10 mouse cellular contexts compared by ENCODE assay signal in the genomic region with DNA sequence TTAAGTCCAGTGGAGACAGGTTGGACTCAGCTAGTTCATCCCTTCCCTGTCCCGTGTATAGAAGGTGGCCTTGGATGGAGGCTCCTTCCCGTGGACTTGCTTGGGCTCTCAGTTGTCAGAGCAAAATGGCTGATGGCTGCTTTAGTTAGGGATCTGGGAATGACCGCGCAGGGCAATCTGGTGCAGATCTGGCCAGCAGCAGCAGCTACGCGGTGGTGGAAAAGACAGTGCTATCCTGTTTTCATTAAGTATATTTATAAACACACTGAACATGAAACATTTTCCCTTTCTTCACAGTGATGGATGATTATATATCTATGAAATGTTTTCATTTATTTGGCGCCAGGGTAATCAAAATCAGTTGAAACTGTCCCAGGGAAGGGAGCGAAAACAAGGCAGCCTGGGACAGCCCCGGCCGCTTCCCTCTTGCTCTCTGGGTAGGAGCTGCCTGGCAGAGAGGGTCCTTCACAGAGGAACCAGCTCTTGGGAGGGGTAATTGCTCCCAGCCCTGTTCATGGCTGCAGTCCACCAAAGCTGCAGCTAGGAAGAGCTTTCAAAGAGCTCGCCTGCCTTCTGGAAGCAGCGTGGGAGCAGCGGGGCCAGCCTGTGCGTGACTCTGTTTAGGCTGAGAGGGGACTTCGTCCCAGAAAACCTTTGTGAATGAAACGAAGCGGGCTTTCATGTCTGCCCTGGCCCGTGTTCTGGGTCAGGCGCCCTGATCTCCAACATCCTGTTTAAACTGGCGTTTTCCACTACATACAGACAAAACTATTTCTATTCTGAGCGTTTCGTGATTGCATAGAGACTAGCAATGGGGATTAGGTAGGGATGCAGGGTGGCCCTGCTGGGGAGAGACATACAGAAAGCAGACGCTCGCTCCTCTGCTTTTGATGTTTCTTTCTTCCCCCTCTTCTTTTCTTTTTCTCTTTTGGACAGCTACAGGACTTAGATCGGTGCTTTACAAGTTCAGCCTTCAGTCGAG. TPM values are rescaled to one million over a fixed set of nuclear protein-coding genes. Genes with fewer than 3 reads are reported as not detected.
DNase-seq lines count a peak whose midpoint lies in the region; ATAC-seq lines count a peak whose summit lies in the region.
"Had no signal": no experiment of that assay in that cellular context is flagged by ENCODE, and none has a peak within 500 bp of the region (broad histone marks: within the 10 kb centered on the region; RNA-seq: fewer than 3 reads in every experiment).

No protein-coding gene starts in this region.

- peak overlapping the region; percentile 14; the same call in 1 of the 2 replicates for H3K4me3 ChIP-seq in embryonic facial prominence, embryonic 13.5 days
- H3K4me3 ChIP-seq in forebrain, embryonic 14.5 days (ENCODE audit: low read depth, low read length), result no peak overlapping the region
- H3K4me3 ChIP-seq in midbrain, embryonic 13.5 days (replicated peaks), result no peak overlapping the region
- H3K4me3 ChIP-seq: erythroblast, embryonic 14.5 days; neural tube, embryonic 12.5 days had no signal

- peak overlapping the region; percentile 49 for H3K4me2 ChIP-seq in embryonic facial prominence, embryonic 13.5 days
- H3K4me2 ChIP-seq in forebrain, embryonic 14.5 days (ENCODE audit: low read length), result no peak overlapping the region
- H3K4me2 ChIP-seq in midbrain, embryonic 13.5 days (replicated peaks), result peak overlapping the region; percentile 35
- H3K4me2 ChIP-seq: neural tube, embryonic 12.5 days had no signal

- H3K9me3 ChIP-seq in embryonic facial prominence, embryonic 13.5 days, result no peaks in the 10 kb centered on the region
- H3K9me3 ChIP-seq in forebrain, embryonic 14.5 days (replicated peaks; ENCODE audit: control insufficient read depth, low read length), result no peaks in the 10 kb centered on the region
- no peaks in the 10 kb centered on the region for H3K9me3 ChIP-seq in midbrain, embryonic 13.5 days
- H3K9me3 ChIP-seq: neural tube, embryonic 12.5 days had no signal

- ATAC-seq in embryonic facial prominence, embryonic 13.5 days (ENCODE audit: insufficient number of reproducible peaks, insufficient read depth, low FRiP score, low TSS enrichment, low read depth), result peak; percentile 56
- ATAC-seq in forebrain, embryonic 14.5 days, result peak; percentile 50
- peak; percentile 60; the same call in 1 of the 2 replicates for ATAC-seq in midbrain, embryonic 13.5 days

- peak; percentile 29 to 41 for DNase-seq in kidney, postnatal 4 days
- no peak for DNase-seq in kidney, adult 18-20 months
- DNase-seq in forebrain, embryonic 14.5 days (ENCODE audit: low spot score), result peak; percentile 52
- no peak for DNase-seq in adrenal gland, adult (ENCODE audit: inconsistent age in 2 of 2, low spot score in 1 of 2)
- DNase-seq in layer of hippocampus, adult 11-12 months (ENCODE audit: low spot score), result no peak
- DNase-seq in testis, postnatal 10 days (ENCODE audit: low spot score), result no peak

- H3K27me3 ChIP-seq in embryonic facial prominence, embryonic 13.5 days, result no peaks in the 10 kb centered on the region
- H3K27me3 ChIP-seq in forebrain, embryonic 14.5 days (replicated peaks; ENCODE audit: control insufficient read depth, insufficient read depth, low read length), result no peaks in the 10 kb centered on the region
- H3K27me3 ChIP-seq in midbrain, embryonic 13.5 days, result no peaks in the 10 kb centered on the region
- H3K27me3 ChIP-seq: neural tube, embryonic 12.5 days had no signal

- no peaks in the 10 kb centered on the region for H3K36me3 ChIP-seq in embryonic facial prominence, embryonic 13.5 days
- H3K36me3 ChIP-seq in forebrain, embryonic 14.5 days (ENCODE audit: control insufficient read depth, insufficient read depth, low read length), result no peaks in the 10 kb centered on the region
- H3K36me3 ChIP-seq in midbrain, embryonic 13.5 days, result no peaks in the 10 kb centered on the region
- H3K36me3 ChIP-seq: neural tube, embryonic 12.5 days had no signal

- peaks cover 26% of the 10 kb centered on the region for H3K4me1 ChIP-seq in embryonic facial prominence, embryonic 13.5 days
- no peaks in the 10 kb centered on the region for H3K4me1 ChIP-seq in forebrain, embryonic 14.5 days (ENCODE audit: control insufficient read depth, insufficient read depth, low read length)
- peaks cover 7% of the 10 kb centered on the region; the same call in 1 of the 2 replicates for H3K4me1 ChIP-seq in midbrain, embryonic 13.5 days (replicated peaks)
- H3K4me1 ChIP-seq: neural tube, embryonic 12.5 days had no signal

- H3K9ac ChIP-seq in embryonic facial prominence, embryonic 13.5 days, result peak overlapping the region; percentile 44; the same call in 1 of the 2 replicates
- no peak overlapping the region for H3K9ac ChIP-seq in forebrain, embryonic 14.5 days (ENCODE audit: low read length)
- no peak overlapping the region for H3K9ac ChIP-seq in midbrain, embryonic 13.5 days (replicated peaks)
- H3K9ac ChIP-seq: neural tube, embryonic 12.5 days had no signal

- WGBS in embryonic facial prominence, embryonic 13.5 days, result 30% methylated on average over 26 of the region's 26 CpGs
- WGBS in forebrain, embryonic 14.5 days, result 51% methylated on average over 26 of the region's 26 CpGs
- 42% methylated on average over 26 of the region's 26 CpGs for WGBS in midbrain, embryonic 13.5 days

- peak overlapping the region; percentile 91 for H3K27ac ChIP-seq in embryonic facial prominence, embryonic 13.5 days
- H3K27ac ChIP-seq in forebrain, embryonic 14.5 days (ENCODE audit: low read depth, low read length), result no peak overlapping the region
- no peak overlapping the region for H3K27ac ChIP-seq in midbrain, embryonic 13.5 days
- H3K27ac ChIP-seq: neural tube, embryonic 12.5 days had no signal

RNA-seq across cellular contexts. Expression of gene Runx1, which starts 19.6 kb away (rescaled TPM):
- polyA plus RNA-seq in embryonic facial prominence, embryonic 13.5 days (2015; fragmentation: Nextera tagmentation; extraction: Ambion mirVana), result 19.3 and 25.8 TPM in 2 replicates
- polyA plus RNA-seq in forebrain, embryonic 14.5 days (2014; fragmentation: Nextera tagmentation; extraction: Ambion mirVana), result 0.39 and 0.40 TPM in 2 replicates
- polyA plus RNA-seq in midbrain, embryonic 13.5 days (2015; fragmentation: Nextera tagmentation; extraction: Ambion mirVana), result 0.52 and 1.1 TPM in 2 replicates

Comparison
In these comparisons a context has a peak if more than half of its experiments do, and no peak if none do; other contexts are left out.
1. DNase-seq: peak in kidney, postnatal 4 days (2 of 2) and forebrain, embryonic 14.5 days (single experiment); none in kidney, adult 18-20 months (single experiment), adrenal gland, adult (0 of 2), layer of hippocampus, adult 11-12 months (single experiment) and testis, postnatal 10 days (single experiment).
2. Peak in every context shown above with its lines, with median percentiles within 50 percentile points of each other: ATAC-seq.